Mouse (Mus musculus) adrenal gland, adult 18-20 months (tissue): ENCODE results near the gene Hspb8. TPM values are rescaled to one million over a fixed set of nuclear protein-coding genes. Genes with fewer than 3 reads are reported as not detected.
A peak's percentile ranks its signal among the peaks of the same experiment; 100 is the strongest.

Experiments used
- DNase-seq, 2 experiments: peaks; one replicate each; pipeline ENCODE4 v3.0.0; 2021 to 2022; ENCODE audit warnings: low spot score in 2 of 2
- long read RNA-seq, 2 experiments: library from polyadenylated mRNA; stranded (forward); transcript quantifications; one replicate each; pipeline ENCODE4 v2.0.0; 2021
- total RNA-seq, 2 experiments: library from RNA; stranded (reverse); gene quantifications; 1 replicate in 1 of 2; 2 replicates in 1 of 2; pipeline ENCODE4 v1.2.3; 2021

The Hspb8 gene
- total RNA-seq = 100 to 1,000 TPM; 261 to 274 TPM
- long read RNA-seq, experiment 1, transcript Hspb8-201 (3 exons, 1,816 nt) = major isoform, 452 of 457 reads
- long read RNA-seq, experiment 1, partial matches to known transcripts = 3 of 457 reads
- long read RNA-seq, experiment 1, other reads (novel, unspliced or antisense) = 2 of 457 reads
- long read RNA-seq, experiment 2, transcript Hspb8-201 (3 exons, 1,816 nt) = major isoform, 295 of 316 reads
- long read RNA-seq, experiment 2, partial matches to known transcripts = 1 of 316 reads
- long read RNA-seq, experiment 2, other reads (novel, unspliced or antisense) = 20 of 316 reads

DNA sequence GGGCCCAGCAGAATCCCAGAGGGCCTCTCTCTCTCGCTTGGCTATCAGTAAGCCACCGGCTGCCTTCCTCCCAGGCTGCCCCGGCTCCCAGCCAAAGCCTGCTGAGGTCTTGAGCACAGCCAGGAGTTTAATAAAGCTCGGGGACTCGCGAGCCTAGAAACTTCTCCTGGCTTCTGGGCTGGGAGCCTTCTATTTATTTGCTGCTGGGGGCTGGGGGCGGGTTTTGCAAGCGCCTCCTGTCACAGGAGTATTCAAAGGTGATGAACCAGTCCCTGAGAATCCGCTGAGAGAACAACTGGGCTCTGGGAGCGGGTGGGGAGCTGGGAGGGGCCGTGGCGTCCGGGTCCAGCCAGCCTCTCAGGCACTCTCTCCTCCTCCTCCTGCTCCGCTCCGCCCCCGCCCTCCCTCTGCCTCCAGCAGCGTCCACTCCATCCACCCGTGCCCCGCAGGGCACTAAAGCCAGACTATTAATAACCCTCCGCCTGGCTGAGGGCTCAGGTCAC lies at the start of gene Hspb8:
Hspb8 (minus strand) TSS at position 166 of the 503 bp plus-strand sequence.
- DNase-seq = peak; percentile 79 to 87

DNA sequence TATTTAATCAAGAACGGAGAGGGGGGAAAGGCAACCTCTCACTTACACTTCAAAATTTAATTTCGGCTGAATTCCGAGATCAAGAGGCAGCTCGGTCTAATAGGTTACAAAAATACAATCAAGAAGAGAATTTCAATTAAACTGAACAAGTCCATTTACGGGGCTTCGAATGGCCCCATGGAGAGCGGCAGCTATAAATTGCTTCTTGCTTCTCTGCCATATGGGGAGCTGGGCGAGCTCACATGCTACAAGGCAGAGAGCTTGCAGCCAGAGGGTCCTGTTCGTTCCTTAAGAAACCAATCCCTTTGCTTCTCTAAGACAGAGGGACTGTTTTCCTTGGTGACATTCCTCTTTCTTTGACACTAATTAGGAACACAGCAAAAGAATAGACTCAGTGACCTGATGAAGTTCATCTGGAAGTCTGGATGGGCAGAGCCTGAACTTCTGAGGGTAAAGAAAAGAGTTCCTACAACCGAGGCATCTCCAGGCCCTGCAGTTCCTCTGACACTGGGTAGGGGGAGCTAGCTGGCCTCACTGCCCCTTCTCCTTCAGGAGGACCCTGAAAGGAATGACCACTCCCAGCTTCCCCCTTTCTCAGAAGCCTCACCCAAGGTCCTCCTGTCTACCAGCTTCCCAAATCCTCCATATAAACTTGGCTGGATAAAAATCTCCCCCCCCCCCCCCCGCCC lies 38.8 kb upstream of the Hspb8 start:
- no peak for DNase-seq

DNA sequence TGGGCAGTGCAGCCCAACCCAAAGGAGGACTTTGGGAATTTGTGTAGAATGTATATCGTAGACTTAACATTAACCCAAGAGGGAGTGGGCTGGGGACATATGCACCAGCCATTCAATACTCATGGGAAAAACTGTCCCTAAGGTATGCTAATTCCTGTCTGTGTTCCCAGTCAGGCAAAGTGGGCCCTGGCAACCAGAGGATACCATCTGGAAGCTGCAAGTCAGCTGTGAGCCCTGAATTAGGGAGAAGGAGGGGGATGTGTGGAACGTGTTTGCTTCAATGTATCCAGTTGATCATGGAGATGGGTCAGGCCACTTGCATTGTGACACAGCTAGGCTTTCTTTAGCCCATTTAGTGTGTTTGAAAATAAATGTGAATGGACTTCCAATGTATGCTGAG lies 37.3 kb upstream of the Hspb8 start:
- no peak for DNase-seq

DNA sequence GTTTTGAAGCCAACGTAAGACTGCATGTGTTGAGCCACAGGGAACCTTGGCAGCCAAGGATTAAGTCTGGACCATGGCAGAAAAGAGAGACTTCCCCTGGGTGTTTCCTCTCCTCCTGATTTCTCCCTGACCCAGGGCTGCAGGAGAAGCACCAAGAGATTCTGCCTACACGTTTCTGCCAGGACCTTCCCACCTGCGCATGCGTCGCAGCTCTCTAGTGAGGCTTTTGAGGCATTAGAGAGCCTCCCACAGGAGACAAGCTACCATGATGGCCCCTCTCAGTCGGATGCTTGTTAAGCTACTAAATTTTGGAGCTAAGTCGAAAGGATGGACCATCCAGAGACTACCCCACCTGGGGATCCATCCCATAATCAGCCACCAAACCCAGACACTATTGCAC lies 35.1 kb upstream of the Hspb8 start:
- DNase-seq = no peak

DNA sequence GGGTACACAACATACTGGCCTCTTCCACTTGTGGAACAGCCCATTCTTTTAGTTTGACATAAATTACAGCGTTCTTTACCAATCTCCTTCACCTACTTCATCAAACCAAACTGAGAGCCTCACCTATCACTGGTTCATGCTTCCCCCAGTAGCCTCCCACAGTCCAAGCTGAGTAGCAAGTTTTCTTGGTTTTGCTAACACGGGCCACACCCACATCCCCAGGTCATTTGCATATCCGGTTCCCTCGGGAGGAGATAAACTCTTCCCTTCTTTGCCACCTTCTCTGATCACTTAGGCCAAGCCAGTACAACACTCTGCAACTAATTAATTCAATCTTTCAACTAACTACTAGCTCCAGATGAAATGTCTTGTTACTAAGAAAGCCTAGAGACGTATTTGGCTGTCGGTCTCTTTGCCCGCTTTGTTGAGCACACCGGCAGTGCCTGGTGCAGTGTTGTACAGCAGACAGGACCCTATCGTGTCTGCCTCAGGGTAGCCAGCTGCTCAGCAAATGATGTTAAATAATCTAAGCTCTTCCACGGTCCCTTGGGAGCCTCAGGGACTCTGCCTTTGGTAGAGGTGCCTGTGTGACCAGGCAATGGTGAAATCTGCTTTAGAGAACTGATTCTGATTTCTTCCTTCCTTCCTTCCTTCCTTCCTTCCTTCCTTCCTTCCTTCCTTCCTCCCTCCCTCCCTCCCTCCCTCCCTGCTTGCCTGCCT lies 34.3 kb upstream of the Hspb8 start:
- DNase-seq = no peak

DNA sequence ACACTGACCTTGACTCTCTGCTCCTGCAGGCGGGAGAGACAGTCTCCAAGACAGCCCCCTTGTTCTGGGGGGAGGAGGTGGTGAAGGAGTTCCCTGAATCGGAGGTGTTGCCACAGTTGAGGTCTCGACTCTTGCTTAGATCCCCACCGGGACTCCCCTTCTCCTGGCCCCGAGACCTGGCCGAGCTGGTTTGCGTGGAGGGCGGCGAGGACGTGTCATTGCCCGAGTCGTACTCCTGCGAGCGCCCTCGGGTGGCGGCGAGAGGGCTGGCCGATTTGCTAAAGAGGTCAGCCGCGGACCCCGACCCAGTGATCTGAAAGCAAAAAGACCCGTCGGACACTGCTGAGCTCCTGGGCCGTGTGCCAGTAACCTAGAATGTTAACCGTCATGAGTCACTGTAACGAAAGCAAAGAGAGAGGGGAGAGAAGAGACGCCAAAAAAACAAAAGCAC lies 30.8 kb upstream of the Hspb8 start:
- DNase-seq = peak; percentile 74

DNA sequence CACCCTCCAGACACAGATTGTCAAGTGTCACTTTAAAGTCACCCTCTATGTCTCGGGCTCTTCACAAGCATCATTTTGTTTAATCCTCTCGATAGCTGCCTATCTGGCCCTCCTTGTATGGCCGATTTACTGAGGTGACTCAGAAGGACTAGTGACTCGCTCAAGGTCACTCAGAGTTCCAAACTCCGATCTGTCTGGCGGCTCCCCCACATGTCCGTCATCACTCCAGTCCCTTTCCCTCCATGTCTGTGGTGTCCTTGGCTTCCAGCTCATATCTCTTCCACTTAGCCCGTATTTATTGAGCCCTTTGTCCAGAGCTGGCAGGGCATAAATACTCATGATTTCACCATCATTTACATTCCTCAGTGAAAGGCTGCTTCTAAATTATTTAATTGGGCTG lies 28.2 kb upstream of the Hspb8 start:
- DNase-seq = no peak

DNA sequence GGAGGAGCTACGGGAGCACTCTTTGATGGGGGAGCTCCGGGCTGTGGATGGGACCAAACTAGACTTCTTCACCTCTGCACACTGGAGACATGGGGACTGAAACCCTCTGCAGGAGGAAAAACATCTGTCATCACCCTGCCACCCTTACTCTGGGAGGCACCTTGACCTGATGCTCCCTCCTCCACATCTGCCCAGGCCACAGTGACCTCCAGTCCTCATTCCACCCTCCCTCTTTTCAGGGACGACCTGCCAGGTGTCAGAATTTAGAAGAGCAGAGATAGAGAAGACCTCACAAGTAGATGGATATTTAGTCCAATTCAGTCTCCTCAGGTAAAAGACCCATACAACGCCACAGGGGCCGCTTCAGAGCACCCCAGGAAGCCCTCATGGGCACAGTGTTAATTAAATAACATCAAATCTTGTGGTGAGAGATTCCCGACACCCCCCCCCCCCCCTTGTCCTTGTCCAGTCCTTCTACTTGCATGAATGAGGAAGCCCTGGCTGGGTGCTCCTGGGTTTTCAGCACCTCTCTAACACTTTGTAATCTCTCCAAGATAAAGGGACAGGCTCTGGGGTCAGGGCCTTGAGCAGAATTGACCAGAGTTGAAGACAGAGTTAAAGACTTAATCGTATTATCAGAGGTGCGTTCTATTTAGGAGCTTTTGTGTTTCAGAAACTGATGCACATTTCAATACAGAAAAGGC lies 27.0 kb upstream of the Hspb8 start:
- DNase-seq = no peak

DNA sequence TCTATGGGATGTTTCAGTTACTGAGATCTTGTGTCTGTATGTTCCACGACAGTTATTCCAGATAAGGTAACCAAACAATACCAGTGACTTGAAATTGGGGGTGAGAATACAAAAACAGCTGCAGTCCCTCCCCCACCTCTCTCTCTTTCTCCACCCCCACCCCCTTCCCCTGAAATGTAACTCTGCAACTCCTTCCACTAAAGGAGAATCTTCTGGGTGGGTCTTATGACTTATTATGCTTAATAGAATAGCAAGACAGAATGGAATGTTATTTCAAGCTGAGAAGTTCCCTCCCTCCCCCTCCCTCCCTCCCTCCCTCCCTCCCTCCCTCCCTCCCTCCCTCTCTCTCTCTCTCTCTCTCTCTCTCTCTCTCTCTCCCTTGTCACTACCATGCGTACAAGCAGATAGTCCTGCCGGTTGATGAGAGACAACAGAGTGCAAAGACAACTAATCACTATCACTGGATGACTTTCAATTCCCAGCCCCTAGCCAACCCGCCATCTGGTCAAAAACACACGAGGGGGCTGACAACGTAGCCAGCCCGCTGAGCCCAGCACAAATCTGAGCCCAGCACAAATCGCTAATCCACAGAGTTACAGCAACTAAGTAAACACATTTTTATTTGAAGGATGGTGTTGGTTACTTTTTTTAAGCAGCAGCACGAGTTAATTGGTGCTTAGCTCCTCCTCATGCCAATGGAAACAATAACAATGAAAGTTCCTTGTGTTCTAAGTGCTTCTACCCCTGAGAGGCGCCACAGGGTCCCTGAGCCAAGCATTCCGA lies 25.9 kb upstream of the Hspb8 start:
- DNase-seq = no peak

DNA sequence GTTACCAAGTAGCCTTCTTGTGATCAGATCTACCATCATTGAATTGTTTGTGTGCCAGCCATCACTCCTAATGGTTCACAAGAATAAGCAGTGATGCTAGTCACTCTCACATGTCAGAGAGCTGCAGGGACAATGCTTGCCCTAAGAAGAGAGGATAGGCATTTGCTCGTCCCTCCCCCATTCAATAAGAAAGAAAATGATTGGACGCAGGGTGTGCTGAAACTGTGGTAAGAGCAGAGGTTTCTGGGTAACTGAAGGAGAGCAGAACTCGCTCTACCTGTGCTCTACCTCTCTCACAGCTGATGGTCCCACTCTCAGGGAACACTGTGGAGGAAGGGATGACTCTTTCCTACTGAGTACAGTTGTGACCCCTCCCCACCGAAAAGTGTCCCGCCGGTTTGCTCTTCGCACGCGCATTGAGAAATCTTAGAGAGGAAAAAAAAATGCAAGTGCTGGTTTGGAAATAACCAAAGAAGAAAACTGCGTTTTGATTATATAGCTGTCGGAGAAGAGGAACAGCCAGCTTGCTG lies 25.2 kb upstream of the Hspb8 start:
- DNase-seq = no peak

DNA sequence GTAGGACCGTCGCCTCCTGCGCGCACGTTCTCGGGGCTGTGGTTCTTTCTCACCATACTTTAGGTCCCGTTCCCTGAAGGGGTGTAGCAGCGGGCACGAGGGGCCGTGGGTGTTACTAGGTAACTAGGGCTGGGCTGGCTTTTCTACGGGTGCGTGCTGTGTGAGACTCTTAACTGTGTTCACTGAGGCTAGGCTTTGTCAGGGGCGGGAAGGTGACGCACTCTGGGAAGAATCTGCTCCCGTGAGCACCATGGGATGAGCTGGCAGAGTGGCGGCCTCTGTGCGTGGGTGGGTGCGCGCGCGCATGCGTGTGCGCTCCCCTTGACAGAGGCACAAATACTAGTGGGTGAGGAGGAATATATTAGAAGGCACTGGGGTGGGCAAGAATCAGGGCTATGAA lies 23.9 kb upstream of the Hspb8 start:
- no peak for DNase-seq

DNA sequence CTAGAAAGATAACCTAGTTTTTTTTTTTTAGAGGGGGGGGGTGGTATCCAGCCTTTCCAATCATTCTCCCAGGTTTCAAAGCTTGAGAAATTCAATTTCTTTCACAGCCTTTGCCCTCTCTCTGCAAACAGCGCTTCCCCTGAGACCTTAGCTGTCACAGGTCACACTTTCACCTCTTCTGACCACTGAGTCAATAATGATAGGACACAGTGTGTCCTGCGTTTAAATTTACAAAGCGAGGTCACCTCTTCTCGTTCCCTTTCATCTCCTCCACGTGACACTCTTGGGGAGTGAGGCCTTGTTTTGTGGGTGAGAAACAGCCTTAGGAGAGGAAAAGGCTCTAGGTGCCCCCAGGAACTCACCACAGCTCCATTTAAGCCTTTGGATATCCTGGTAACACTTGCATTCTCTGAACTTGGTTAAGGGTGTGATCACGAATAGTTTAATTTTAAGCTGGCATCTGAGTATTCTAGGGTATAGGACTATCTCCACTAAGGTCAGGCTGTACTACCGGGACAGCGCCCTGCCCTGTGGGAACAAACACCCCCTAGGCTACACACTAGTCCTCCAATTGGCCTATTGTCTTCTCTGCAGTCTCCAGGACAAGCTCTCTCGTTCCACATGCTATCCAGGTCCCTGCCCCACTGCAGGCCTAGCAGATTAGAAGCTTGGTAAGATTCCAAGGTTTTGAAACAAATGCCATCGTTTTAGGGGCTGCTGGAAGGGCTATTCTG lies 23.1 kb upstream of the Hspb8 start:
- DNase-seq = no peak

DNA sequence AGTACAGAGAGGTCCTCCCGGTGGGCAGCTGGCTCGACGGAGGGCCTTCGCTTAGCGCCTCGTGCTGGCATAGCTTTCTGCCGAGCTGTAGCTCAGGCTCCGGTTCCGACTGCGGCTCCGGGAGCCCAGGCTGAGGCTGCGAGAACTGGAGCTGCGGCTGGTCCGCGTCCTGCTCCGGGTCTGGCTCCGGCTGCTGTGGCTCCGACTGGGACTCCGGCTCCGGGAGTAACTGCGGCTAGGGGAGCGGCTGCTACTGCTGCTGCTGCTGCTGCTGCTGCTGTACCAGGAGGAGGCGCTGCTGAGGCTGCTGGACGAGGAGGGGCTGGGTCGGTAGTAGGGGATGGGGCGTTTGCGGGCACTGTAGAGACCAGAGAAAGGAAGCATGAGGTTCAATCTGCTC lies 21.9 kb upstream of the Hspb8 start:
- no peak for DNase-seq

DNA sequence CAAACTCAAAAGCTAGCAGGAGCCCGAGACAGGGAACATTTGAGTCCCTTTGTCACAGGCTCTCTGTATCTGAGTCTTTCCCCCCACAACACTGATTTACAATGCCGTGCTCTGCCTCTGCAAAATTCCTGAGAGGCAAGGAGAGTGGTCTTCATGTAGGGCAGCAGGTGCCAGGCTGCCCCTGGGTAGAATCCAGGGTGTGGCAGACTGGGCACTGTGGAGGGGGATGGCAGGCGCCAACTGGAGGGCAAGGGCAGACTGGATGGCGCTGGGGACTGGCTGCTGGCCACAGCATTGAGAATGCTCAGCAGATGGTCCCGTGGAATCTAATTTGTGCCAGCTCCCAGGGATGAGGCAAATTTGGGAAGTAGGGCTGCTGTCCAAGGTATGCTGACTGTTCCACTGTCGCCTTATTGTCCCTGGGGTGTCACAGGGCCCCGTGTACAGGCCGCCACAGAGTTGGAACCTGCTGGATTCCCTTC lies 20.8 kb upstream of the Hspb8 start:
- DNase-seq = no peak

DNA sequence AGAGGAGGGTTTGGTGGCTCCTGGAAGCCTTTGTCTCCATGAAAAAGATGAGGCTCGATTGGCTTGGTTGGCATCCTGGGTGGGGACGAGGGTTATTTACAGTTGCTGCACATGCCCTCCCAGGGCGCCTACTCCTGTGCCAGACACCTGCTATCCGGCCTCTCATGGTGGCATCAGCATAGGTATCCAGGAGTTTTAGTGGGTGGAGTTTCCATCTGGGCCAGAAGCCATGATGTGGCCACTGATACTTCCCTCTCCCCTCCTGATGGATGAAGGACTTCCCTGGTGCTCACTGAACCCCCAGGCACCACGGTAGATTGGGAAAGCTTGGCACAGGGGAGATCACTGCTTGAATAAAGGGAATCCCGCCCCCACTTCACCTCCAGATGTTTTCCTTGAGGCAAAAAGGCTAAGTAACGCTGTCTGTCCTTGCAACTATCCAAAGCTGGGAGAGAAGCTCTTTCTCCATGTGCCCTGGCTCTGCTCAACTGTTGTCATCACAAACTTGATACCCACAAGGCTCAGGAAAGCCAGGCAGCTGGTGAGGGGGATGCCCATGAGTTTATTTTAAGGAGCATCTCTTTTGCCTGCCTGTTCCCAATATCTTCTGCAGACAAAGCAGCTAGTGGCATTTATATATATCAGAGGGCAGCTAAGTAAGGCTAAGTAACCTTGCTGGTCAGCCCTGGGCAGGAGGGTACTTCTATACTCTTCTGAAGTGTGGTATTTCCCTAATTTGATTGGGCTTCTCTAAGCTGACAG lies 20.2 kb upstream of the Hspb8 start:
- DNase-seq = no peak

DNA sequence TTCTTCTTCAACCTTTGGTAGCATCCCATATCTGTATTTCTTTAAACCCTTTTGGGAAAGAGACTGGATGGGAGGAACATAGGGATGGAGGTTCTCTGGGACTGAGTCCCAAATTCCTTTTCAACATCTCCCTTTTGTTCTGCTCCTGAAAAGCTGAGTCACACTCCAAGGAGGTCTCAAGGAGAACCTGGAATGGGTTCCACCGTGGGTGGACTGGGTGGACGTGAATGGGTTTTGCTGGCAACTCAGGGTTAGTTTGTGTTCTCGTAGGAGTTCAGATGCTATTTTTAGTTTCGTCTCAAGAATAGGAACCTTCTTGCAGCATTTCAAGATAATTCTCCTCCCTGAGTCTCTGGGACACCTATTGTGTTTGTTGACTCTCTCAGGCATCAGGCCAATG lies 17.6 kb upstream of the Hspb8 start:
- no peak for DNase-seq

DNA sequence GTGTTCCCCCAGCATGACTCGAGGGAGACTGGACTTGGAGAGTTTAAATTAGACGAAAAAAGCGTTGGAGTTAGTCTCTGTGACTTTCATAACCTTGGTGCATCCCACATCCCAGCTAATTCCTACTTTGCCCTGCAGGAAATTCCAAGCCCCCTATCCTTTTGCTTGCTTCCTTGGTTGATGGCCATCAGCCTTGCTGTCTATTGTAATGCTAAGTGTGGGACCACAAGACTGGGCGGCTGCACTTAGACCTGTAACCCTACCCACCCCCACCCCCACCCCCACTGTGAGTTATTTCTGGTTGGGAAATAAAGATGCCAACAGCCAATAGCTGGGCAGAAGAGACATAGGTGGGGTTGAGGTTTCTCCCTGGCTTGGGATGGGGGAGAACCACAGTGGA lies 15.7 kb upstream of the Hspb8 start:
- DNase-seq = no peak

DNA sequence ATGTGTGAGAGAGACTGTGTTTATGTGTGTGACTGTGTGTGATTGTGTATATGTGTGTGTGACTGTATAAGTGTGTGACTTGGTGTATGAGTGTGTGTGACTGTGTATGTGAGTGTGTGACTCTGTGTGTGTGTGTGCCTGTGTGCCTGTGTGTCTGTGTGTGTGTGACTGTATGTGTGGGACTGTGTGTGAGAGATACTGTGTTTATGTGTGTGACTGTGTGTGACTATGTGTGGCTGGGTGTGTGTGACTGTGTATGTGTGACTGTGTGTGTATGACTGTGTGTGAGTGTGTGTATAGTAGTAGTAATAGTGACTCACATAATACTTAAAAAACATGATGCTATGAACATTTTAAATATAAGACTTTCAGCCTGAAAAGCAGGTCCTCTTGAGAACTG lies 13.5 kb upstream of the Hspb8 start:
- no peak for DNase-seq
